Mouse (Mus musculus) gastrocnemius, postnatal 25 days (tissue): ENCODE data around the gene Synm. TPM values are rescaled to one million over a fixed set of nuclear protein-coding genes. Genes with fewer than 3 reads are reported as not detected.

Experiments used
- DNase-seq: peaks from one replicate; pipeline ENCODE4 v3.0.0; 2022
- microRNA-seq, 2 experiments: library from miRNA; unstranded; fragments of <30 nt; microRNA quantifications; one replicate each; pipeline ENCODE4 v1.2.0; 2021; ENCODE audit warnings: borderline replicate concordance in 2 of 2
- total RNA-seq, 2 experiments: library from RNA; stranded (reverse); gene quantifications; 1 replicate in 1 of 2; 2 replicates in 1 of 2; pipeline ENCODE4 v1.2.3; 2021

Gene Synm
- total RNA-seq, 2 experiments from 2014 or later: 216 to 239 TPM

DNA sequence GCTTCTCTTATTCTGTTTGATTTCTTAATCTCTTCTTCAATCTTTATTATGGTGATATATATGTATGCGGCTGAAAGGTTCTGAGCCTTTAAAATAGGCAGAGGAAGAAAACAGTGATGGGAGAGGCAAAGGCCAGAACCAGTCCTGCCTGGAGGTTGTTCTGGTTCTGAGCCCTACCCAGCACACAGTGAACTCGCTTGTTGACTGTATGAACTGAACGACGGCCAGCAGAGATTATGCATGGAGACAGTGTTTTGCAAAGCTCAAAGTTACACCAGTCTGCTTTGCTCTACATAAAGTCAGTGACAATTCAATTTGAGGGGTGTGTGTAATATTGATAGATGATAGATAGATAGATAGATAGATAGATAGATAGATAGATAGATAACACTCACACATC, 60.2 kb downstream of the Synm start:
- no peak for DNase-seq

DNA sequence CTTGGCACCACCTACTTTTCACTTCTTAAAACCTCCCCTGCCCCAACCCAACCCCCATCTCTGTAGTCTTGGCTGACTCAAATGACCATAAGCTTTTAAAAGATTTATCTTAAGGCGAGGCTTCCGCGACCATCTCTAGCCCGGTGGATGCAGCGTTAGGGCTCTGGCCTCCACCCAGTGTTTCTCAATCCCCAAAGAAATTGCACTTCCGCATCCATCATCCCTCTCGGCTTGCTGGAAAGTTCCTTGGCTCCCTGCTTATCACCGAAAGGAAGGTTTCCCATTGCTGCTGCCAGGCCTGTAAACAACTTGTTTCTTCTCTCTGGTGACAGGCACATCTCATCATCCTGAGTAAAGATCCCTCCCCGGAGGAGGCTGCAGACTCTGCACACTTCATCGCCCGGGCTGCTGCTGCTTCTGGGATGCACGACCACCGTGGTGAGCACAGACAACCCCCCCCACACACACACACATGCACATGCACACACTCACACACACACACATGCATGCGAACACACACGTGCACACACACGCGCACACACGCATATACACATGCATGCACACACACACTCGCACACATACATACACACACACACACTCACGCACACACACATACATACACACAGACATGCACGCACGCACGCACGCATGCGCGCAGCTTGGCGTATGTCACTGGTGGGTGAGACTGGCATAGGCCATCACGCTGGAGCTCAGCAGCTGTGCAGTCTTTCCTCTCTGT, 61.5 kb downstream of the Synm start:
- no peak for DNase-seq

DNA sequence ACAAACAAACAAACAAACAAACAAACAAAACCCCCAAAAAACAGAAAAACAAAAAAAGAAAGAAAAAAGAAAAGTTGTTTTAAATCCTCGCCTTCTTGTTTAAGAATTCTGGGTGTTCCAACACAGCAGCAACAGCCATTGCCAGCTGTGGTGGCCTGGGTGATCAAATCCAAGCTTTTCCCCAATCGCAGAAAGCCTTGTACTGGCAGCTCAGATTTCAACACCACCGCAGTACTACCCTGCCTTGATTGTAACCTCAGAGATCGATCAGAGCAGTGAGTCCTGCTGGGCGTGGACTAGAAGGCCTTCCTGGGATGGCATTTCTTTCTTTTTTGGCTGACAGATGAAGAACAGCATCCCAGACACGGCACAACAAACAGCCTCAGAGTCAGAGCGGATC, 63.6 kb downstream of the Synm start:
- DNase-seq: no peak

DNA sequence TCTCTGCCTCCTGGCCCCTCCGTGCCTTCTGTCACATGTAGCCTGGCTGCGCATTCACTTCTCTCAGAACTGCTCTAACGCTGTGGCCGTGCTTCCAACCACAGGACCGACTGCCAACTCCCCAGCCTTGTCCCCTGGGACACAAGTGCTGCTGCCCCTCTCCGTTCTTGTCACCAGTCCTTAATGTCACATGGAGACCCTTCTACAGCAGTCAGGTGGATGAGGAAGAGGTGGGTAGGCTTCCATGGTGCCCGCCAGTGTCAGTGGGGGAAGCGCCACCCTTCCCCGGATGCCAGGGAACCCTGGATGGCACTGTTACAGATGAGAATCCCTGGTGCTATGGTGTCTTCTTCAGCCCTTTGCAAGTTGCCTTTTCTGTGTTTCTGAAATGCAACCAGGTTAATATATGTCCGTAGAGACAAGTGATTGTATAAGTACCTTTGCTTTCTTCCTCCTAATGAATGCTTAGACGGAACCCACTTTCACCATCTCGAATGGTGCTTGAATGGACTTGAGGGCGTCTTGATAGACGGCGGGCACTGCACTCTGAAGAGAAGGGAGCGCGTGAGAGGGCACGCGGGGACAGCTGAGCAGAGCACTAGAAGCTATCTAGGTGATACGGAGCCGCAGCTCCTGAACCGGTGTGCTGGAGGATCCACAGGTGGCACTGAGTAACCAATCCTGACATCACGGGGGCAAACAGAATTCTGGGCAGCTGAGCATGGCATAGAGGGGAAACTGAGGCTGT, 66.6 kb downstream of the Synm start:
- no peak for DNase-seq

DNA sequence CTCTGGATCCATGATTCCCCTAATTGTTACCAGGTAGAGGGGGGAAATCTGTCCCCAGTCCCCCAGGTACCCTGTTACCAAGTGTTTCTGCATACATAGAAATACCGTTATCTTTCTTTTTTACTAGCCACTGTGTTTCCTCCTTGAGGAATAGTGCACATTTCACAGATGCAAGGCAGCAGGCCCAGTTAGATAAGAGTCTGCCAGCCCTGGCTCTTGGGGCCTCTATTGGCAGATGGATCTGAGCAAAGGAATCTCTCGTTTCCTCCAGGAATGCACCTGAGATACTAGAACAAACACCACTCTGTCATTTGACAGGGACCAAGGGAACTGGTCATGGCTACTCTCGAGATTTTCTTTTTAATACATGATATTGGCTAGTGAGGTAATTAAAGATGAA, 67.4 kb downstream of the Synm start:
- no peak for DNase-seq

DNA sequence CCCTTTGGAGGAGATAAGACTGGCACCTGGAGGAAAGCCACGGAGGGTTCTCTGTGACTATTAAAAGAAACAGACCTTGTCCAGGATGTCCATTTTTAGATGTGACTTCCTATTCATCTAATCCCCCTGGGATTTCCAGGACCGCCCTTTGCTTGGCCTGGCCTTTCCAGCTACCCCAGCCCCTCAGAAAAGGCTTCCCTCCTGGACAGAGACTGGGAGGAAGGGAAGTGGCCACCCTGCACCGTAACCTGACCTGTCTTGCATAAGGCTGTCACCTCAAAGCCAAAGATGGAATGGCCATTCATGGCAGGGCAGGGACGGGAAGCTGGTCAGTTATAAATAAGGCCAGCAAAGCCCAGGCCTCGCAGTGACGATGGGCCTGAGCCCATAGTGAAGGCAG, 68.5 kb downstream of the Synm start:
- peak; percentile 71 for DNase-seq

DNA sequence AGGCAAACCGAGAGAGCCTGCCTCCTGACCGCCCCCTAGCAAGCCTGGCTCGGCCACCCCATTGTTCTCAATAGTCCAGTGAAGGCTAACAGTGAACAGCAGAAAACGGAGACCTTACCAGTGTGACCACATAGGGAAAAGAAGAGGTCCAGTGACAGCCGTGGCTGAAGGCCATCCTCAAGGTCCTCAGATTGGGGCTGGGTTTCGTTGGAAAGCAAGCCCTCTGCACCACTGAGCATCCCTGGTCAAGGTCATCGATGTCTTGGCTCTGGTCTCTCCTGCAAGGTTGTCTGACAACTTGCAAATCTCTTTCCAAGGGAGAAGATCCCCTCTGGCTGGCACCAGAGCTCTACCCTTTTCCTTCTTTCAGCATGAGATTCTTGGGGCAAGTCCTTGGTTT, 69.7 kb downstream of the Synm start:
- no peak for DNase-seq

DNA sequence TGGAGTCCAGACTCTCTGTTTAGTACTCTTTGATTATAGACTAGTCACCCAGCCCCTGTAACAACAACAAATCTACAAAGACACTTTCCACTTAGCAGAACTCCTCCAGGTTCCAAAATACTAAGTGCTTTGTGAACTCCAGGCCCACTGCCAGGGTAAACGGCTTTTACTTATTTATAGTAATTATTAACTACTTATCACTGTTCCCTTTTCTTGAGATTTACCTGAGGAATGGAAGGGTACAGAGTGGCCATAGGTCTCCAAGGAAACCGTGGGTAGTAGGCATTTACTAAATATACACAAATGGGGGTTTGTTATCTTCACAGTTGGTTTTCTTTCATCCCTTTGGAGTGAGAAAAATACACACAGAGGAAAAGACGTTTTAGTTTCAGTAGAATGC, 71.3 kb downstream of the Synm start:
- no peak for DNase-seq

DNA sequence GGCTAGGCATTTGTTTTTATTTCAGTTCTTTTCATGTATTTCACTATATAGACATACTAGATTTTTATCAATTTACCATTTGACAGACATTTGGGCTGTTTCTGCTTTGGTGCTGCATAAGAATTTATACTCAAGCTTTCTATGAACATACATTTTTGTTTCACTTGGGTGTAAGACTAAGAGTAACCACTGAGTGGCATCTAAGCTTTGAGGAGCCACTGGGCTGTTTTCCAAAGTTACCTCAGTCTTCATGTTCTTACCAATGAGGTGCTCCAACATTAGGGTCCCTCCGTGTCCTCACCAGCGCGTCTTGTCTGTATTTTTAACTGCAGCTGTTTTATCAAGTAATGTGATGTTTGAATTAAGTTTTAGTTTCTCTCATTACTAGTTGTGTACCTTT, 73.0 kb downstream of the Synm start:
- no peak for DNase-seq

DNA sequence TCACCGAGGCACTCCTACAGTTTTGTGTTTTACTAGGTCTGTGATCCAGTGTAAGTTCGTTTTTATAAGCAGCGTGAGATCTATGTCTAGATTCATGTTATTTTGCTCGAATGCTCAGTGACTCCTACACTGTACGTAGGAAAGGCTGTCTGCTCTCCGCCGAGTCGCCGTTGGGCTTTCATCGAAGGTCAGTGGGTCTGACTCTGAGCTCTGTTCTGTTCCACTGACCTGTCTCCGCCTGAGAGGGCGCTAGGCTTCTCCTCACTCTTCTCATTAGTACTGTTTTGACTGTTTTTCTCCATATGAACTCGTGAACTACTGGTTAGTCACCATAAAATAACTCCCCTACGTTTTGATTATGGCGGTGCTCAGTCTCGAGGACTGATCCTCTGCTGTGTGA, 76.5 kb downstream of the Synm start:
- DNase-seq: no peak

DNA sequence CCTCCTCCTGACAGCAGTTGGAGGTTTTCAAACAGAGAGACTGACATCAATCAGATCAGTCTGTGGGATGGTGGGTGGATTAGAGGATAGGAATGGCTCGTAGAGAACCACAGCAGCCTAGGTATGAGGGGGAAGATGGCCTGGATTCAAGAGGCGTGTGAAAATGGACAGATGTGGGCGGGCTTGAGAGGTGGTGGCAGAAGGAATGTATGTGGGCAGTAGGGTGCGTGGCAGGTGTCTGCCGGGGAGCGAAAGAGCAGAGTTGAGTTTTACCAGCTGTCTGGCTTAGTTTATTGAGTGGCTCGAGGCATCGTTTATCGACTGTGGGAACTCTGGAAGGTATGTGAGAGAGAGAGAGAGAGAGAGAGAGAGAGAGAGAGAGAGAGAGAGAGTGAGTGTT, 78.5 kb downstream of the Synm start:
- no peak for DNase-seq

Small RNA genes within 50 kb of the gene (microRNA-seq; reads per million reads assigned to microRNA genes)
- 0 reads per million in 2 experiments for gene Gm23844

Other genes with a start within 250 kb of the Synm start
- gene Lrrc28, start 114.5 kb downstream of the Synm start, total RNA-seq: 10 to 100 TPM; 19.2 to 25.1 TPM
- 10 to 100 TPM; 17.1 to 21.7 TPM for gene Ttc23, start 112.3 kb downstream of the Synm start, total RNA-seq
- gene Igf1r, start 193.1 kb upstream of the Synm start, total RNA-seq: 1 to 10 TPM; 9.5 to 9.6 TPM